Mouse (Mus musculus) liver, embryonic 13.5 days (tissue): ENCODE results near the gene Edc4. TPM values are rescaled to one million over a fixed set of nuclear protein-coding genes. Genes with fewer than 3 reads are reported as not detected.

Experiments used
- ATAC-seq: fragments of 200-750 bp; cut with Nextera tagmentation; 2 replicates; pipeline ENCODE4 v1.8.0; 2017; ENCODE audit warnings: low read depth, mild to moderate bottlenecking, moderate number of reproducible peaks, moderate library complexity
- DNase-seq: peaks from one replicate; pipeline ENCODE4 v3.0.0; 2022
- H3K27ac ChIP-seq: fragments of 300-500 bp; sonication (generic); 2 replicates; pipeline ENCODE4 v1.5.1; 2015; ENCODE audit warnings: moderate library complexity, mild to moderate bottlenecking, inconsistent platforms
- H3K27me3 ChIP-seq: fragments of 300-500 bp; sonication (generic); 2 replicates; pipeline ENCODE4 v1.6.1; 2015; ENCODE audit warnings: mild to moderate bottlenecking, inconsistent platforms
- H3K36me3 ChIP-seq: fragments of 300-500 bp; sonication (generic); 2 replicates; pipeline ENCODE4 v1.6.1; 2015; ENCODE audit warnings: mild to moderate bottlenecking, inconsistent platforms
- H3K4me1 ChIP-seq: fragments of 300-500 bp; sonication (generic); replicated peaks from 2 replicates; pipeline ENCODE4 v1.6.1; 2015; ENCODE audit warnings: inconsistent platforms
- H3K4me2 ChIP-seq: fragments of 300-500 bp; sonication (generic); 2 replicates; pipeline ENCODE4 v1.6.1; 2015; ENCODE audit warnings: inconsistent platforms, mild to moderate bottlenecking, moderate library complexity
- H3K4me3 ChIP-seq: fragments of 300-500 bp; sonication (generic); replicated peaks from 2 replicates; pipeline ENCODE4 v1.5.1; 2015; ENCODE audit warnings: mild to moderate bottlenecking, inconsistent platforms
- H3K9ac ChIP-seq: fragments of 300-500 bp; sonication (generic); 2 replicates; pipeline ENCODE4 v1.6.1; 2015; ENCODE audit warnings: mild to moderate bottlenecking, inconsistent platforms
- H3K9me3 ChIP-seq: fragments of 300-500 bp; sonication (generic); replicated peaks from 2 replicates; pipeline ENCODE4 v1.6.1; 2016; ENCODE audit warnings: inconsistent platforms
- WGBS: fragments of 180-500 bp; shearing (Covaris S2); methylation state at CpG from one replicate; pipeline ENCODE4 v1.1.7; 2015; ENCODE audit not compliant: insufficient replicate concordance; 5-methylcytosine and 5-hydroxymethylcytosine counted together
- polyA plus RNA-seq: library from polyadenylated mRNA; unstranded; fragments of >200 nt; fragmentation: Nextera tagmentation; extraction: Ambion mirVana; gene quantifications from 2 replicates; pipeline ENCODE4 v1.2.1, GENCODE M21; 2015

Gene Edc4
- polyA plus RNA-seq, 1 experiment from 2014 or later = 17.3 TPM

DNA sequence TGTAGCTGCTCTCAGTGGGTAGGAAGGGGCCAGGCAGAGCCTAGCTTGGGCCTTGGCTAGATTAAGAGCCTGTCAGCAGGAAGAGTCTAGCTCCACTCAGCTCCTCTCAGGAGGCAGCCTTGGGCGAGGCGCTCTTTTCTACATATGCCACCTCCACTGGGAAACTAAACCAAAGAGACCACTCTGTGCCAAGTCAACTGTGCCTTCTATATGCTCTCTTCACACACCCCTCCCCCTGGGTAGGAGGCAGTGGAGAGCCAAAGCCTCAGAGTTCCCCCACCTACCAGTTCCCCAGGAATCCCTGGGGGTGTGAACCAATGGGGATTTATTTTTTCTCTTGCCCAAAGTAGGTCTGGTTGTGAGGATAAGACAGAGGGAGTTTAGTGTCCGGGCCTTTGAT lies 50.6 kb downstream of the Edc4 start:
- Histone ChIP-seq H3K4me2 (no peak overlapping the region), H3K9ac (no peak overlapping the region), H3K4me1 (peaks cover 22% of the 10 kb centered on the region), H3K36me3 (peaks cover 19% of the 10 kb centered on the region), H3K4me3 (no peak overlapping the region), H3K27me3 (no peaks in the 10 kb centered on the region), H3K9me3 (no peaks in the 10 kb centered on the region), H3K27ac (no peak overlapping the region)
- ATAC-seq = no peak
- 77% methylated on average over 3 of the region's 3 CpGs for WGBS
- no peak for DNase-seq

GRCm38 (mm10) chr8:105932525-105932924 lies 51.8 kb downstream of the Edc4 start:
- Histone ChIP-seq H3K4me3 (no peak overlapping the region), H3K36me3 (peaks cover 19% of the 10 kb centered on the region), H3K4me2 (no peak overlapping the region), H3K27me3 (no peaks in the 10 kb centered on the region), H3K9me3 (no peaks in the 10 kb centered on the region), H3K27ac (no peak overlapping the region), H3K9ac (no peak overlapping the region), H3K4me1 (peaks cover 28% of the 10 kb centered on the region)
- 85% methylated on average over 11 of the region's 11 CpGs for WGBS
- DNase-seq = no peak
- no peak for ATAC-seq

GRCm38 (mm10) chr8:105933762-105934161 lies 53.1 kb downstream of the Edc4 start, which contains the start of gene Ctrl:
Gene Ctrl (minus strand): TSS chr8:105933862.
- H3K27me3 ChIP-seq = no peaks in the 10 kb centered on the region
- DNase-seq = no peak
- 86% methylated on average over 2 of the region's 2 CpGs for WGBS
- H3K9ac ChIP-seq = peak within 1 kb of the TSS; percentile 19; the same call in 1 of the 2 replicates
- H3K9me3 ChIP-seq = no peaks in the 10 kb centered on the region
- H3K36me3 ChIP-seq = peaks cover 19% of the 10 kb centered on the region
- ATAC-seq = no peak
- no peak within 1 kb of the TSS for H3K4me2 ChIP-seq
- H3K4me3 ChIP-seq = no peak within 1 kb of the TSS
- peaks cover 40% of the 10 kb centered on the region for H3K4me1 ChIP-seq
- H3K27ac ChIP-seq = 0 out of 2 replicates have a peak within 1 kb of the TSS, but pooled peaks have one; percentile 17

- H3K9ac ChIP-seq = peak overlapping the region; percentile 85
- H3K27me3 ChIP-seq = no peaks in the 10 kb centered on the region
- peak overlapping the region; percentile 94 for H3K4me2 ChIP-seq
- no peak overlapping the region for H3K4me3 ChIP-seq
- H3K4me1 ChIP-seq = peaks cover 42% of the 10 kb centered on the region
- peak overlapping the region; percentile 78 for H3K27ac ChIP-seq
- DNase-seq (no peak), ATAC-seq (peak; percentile 5)
- H3K9me3 ChIP-seq = no peaks in the 10 kb centered on the region
- H3K36me3 ChIP-seq = peaks cover 17% of the 10 kb centered on the region
- WGBS = 14% methylated on average over 6 of the region's 6 CpGs
Measured at GRCm38 (mm10) chr8:105935105-105935504, 54.4 kb downstream of the Edc4 start.

- ATAC-seq (no peak), DNase-seq (no peak)
- WGBS = 17% methylated on average over 7 of the region's 7 CpGs
- peak overlapping the region; percentile 85 for H3K9ac ChIP-seq
- H3K4me3 ChIP-seq = peak overlapping the region; percentile 80
- H3K36me3 ChIP-seq = peaks cover 18% of the 10 kb centered on the region
- peak overlapping the region; percentile 94 for H3K4me2 ChIP-seq
- peak overlapping the region; percentile 78 for H3K27ac ChIP-seq
- H3K9me3 ChIP-seq = no peaks in the 10 kb centered on the region
- H3K4me1 ChIP-seq = peaks cover 40% of the 10 kb centered on the region
- no peaks in the 10 kb centered on the region for H3K27me3 ChIP-seq
Measured at GRCm38 (mm10) chr8:105935863-105936603, 55.4 kb downstream of the Edc4 start.

DNA sequence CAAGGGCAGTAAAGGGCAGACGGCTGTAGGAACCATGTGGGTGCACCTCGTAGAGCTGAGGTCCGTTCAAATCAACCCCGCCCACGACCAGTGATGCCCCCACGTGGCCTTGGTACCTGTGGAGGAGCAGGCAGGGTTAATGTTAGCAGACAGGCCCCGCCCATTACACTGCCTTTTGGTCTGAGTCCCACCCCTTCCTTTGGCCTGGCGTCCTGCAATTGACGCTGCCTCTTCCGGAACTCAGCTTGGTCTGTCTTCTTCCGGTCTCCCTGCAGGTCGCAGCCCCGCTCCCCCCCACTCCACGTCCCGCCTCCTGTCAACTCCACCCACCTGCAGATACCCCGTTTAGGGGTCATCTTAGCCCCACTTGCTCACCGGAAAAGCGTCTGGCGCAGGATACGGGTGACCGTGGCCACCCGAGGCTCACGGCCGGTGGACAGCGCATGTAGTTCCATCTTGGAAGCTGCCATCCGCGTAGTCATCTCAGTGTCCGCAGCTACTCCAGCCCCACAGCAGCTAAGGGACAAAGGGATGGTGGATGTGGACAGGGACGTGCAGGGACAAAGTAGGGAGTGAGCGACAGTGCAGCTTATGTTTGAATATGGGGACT lies 56.3 kb downstream of the Edc4 start:
- H3K36me3 ChIP-seq = peaks cover 27% of the 10 kb centered on the region
- peak overlapping the region; percentile 85 for H3K27ac ChIP-seq
- H3K4me3 ChIP-seq = peak overlapping the region; percentile 80
- DNase-seq = peak; percentile 84
- peak overlapping the region; percentile 94 for H3K4me2 ChIP-seq
- H3K4me1 ChIP-seq = peaks cover 40% of the 10 kb centered on the region
- peak overlapping the region; percentile 85 for H3K9ac ChIP-seq
- no peaks in the 10 kb centered on the region for H3K9me3 ChIP-seq
- WGBS = 0% methylated on average over 30 of the region's 30 CpGs
- H3K27me3 ChIP-seq = no peaks in the 10 kb centered on the region
- ATAC-seq = peak; percentile 80

GRCm38 (mm10) chr8:105937496-105938305 lies 57.0 kb downstream of the Edc4 start:
- H3K36me3 ChIP-seq = peaks cover 29% of the 10 kb centered on the region

GRCm38 (mm10) chr8:105938306-105938669 lies 57.6 kb downstream of the Edc4 start, which contains the start of gene Psmb10:
Gene Psmb10 (minus strand): TSS chr8:105938444.
- Histone ChIP-seq H3K9me3 (no peaks in the 10 kb centered on the region), H3K4me2 (peak within 1 kb of the TSS; percentile 94), H3K4me3 (peak within 1 kb of the TSS; percentile 80), H3K27ac (peak within 1 kb of the TSS; percentile 85), H3K4me1 (peaks cover 43% of the 10 kb centered on the region), H3K27me3 (no peaks in the 10 kb centered on the region), H3K9ac (peak within 1 kb of the TSS; percentile 85), H3K36me3 (peaks cover 34% of the 10 kb centered on the region)
- WGBS = 4% methylated on average over 4 of the region's 4 CpGs
- ATAC-seq = no peak
- peak; percentile 32 for DNase-seq

More at GRCm38 (mm10) chr8:105937496-105938305, 57.0 kb downstream of the Edc4 start:
- Histone ChIP-seq H3K9ac (peak overlapping the region; percentile 85), H3K4me3 (peak overlapping the region; percentile 80), H3K4me2 (peak overlapping the region; percentile 94), H3K27ac (peak overlapping the region; percentile 85), H3K9me3 (no peaks in the 10 kb centered on the region), H3K27me3 (no peaks in the 10 kb centered on the region), H3K4me1 (peaks cover 40% of the 10 kb centered on the region)
- WGBS = under 1% methylated on average over 33 of the region's 33 CpGs
- DNase-seq (peak; percentile 29), ATAC-seq (peak; percentile 24)

- H3K4me1 ChIP-seq = peaks cover 27% of the 10 kb centered on the region
- 83% methylated on average over 11 of the region's 11 CpGs for WGBS
- peak overlapping the region; percentile 71 for H3K27ac ChIP-seq
- H3K4me3 ChIP-seq = peak overlapping the region; percentile 45
- peaks cover 66% of the 10 kb centered on the region for H3K36me3 ChIP-seq
- H3K9me3 ChIP-seq = no peaks in the 10 kb centered on the region
- DNase-seq = no peak
- peak overlapping the region; percentile 53 for H3K4me2 ChIP-seq
- ATAC-seq = no peak
- H3K27me3 ChIP-seq = no peaks in the 10 kb centered on the region
- H3K9ac ChIP-seq = peak overlapping the region; percentile 43
Measured at GRCm38 (mm10) chr8:105942026-105942425, 61.3 kb downstream of the Edc4 start.

DNA sequence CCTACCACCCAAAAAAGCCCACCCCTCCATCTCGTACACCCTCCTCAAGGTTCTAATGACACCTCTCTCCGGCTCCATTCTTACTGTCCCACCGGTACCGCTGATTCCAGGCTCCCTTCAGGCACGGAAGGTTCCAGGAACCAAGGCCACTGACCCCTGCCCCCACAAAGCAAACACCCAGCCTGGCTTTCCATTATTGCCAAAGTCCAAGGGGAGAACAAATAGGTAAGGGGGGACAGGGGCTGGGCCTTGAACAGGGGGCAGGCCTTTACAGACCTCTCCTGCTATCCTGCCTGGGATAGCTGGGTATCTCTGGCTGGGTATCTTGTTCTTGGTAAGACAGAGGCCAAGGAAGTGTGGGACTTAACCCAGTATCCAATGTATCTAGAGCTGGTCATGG lies 61.9 kb downstream of the Edc4 start:
- Histone ChIP-seq H3K27me3 (no peaks in the 10 kb centered on the region), H3K27ac (peak overlapping the region; percentile 73), H3K4me2 (peak overlapping the region; percentile 53), H3K9me3 (no peaks in the 10 kb centered on the region), H3K9ac (peak overlapping the region; percentile 43; the same call in 1 of the 2 replicates), H3K36me3 (peaks cover 71% of the 10 kb centered on the region), H3K4me1 (peaks cover 27% of the 10 kb centered on the region), H3K4me3 (peak overlapping the region; percentile 45)
- ATAC-seq (peak; percentile 32), DNase-seq (no peak)
- WGBS = 74% methylated on average over 5 of the region's 5 CpGs

GRCm38 (mm10) chr8:105943321-105943739 lies 62.6 kb downstream of the Edc4 start, which contains the start of gene Lcat:
Gene Lcat (minus strand): TSS chr8:105943382.
- peak within 1 kb of the TSS; percentile 73 for H3K27ac ChIP-seq
- peak; percentile 68 for ATAC-seq
- H3K9me3 ChIP-seq = no peaks in the 10 kb centered on the region
- peaks cover 19% of the 10 kb centered on the region for H3K4me1 ChIP-seq
- no peaks in the 10 kb centered on the region for H3K27me3 ChIP-seq
- H3K4me3 ChIP-seq = peak within 1 kb of the TSS; percentile 45
- peak within 1 kb of the TSS; percentile 53 for H3K4me2 ChIP-seq
- H3K36me3 ChIP-seq = peaks cover 79% of the 10 kb centered on the region
- H3K9ac ChIP-seq = peak within 1 kb of the TSS; percentile 43; the same call in 1 of the 2 replicates
- 58% methylated on average over 8 of the region's 8 CpGs for WGBS
- DNase-seq = no peak
